Mouse (Mus musculus): ENCODE measurements around the gene Ldhc.
"Not testable (repeated sequence)": the region's sequence is repeated elsewhere in the genome, so short reads cannot be mapped to it uniquely, and the experiment has no call there.

Gene Ldhc

DNA sequence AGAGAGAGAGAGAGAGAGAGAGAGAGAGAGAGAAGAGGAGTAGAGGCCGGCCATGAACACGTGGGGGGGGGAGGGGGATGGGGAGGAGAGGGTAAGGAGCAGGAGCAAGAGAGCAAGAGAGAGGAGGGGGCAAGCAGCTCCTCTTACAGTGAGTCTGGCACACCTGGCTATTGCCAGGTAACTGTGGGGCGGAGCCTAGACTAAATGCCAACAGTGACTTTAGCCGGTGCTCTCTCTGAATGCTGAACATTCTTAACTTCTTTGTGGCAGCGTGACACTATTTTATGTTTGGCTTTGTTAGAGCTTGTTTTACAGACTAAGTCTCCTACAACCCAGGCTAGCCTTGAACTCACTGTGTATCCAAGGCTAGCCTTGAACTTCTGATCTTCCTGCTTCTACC, 18.7 kb upstream of the Ldhc start:
- DNase-seq (ENCODE audit: low read depth, low spot score) = no peak

DNA sequence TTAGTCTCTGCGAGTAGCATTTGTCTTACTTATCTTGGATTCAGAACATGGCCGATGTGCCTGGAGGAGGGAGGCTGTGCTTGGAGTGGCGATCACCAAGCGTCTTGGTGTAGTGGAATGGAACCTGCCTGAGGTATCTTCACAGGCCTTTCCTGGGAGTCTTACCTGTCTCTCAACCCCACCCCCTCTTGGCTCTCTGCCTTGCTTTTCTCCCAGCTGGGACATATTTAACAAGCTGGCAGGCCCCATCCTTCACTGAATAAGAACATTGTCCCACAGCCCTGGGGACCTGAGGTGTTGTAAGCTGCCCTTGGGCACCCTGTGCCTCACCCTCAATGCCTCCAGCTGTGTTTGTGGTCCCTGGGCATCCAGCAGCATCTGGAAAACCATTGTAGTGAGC, 17.4 kb upstream of the Ldhc start:
- DNase-seq (ENCODE audit: low read depth, low spot score) = no peak

DNA sequence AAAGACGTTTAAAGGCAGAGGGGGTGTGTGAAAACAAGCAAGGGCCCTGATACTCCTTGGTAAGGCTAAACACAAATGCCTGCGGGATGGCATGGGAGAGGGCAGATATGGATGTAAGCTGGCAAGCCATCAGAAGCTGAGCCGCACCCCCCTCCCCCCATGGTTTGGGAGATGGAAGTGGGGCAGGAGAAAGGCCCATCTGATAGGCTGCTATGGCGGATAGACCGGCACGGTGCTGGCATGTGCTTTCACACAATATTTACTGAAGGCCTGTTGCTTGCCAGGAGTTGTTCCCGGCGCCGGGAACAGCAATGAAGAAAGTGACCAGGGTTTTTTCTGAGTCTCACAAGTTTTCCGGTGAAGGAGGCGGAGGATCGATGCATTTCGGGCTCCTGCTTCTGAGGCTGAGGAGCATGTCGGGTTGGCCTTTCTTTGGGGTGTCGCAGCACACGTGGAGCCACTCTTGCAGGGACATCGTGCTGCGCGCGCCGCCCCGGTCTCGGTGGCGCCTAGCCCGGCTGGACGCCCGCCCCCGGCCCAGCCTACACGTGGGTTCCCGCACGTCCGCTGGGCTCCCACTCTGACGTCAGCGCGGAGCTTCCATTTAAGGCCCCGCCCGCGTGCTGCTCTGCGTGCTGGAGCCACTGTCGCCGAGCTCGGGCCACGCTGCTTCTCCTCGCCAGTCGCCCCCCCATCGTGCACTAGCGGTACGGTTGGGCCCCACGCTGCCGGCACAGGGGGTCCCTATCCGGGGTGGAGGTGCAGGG, 15.6 kb upstream of the Ldhc start:
- DNase-seq (ENCODE audit: low read depth, low spot score) = peak; percentile 85

DNA sequence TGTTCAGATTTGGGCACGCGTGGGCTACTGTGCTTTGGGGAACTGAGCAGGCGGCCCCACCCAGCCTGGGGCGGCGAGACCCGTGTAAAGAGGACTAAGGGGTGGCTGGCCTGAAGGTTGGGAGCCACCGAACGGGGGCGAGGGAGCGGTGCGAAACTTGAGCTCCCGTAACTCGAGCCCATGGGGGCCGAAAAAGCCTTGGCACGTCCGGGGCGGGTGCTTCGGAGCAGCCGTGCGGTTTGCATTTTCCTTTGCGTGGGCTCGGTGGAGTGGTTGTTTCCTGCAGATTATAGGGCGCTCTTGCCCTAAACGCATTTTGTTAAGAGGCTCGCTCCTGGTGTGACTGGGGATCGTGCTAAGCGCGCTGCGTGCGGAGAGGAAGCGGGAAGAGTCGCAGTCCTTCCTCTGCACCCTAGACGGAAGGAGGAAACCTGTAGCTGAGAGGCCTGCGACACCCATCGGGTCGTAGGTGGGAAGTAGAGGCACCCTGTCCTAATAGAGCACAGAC, 15.0 kb upstream of the Ldhc start:
- peak; percentile 28 for DNase-seq (ENCODE audit: low read depth, low spot score)

DNA sequence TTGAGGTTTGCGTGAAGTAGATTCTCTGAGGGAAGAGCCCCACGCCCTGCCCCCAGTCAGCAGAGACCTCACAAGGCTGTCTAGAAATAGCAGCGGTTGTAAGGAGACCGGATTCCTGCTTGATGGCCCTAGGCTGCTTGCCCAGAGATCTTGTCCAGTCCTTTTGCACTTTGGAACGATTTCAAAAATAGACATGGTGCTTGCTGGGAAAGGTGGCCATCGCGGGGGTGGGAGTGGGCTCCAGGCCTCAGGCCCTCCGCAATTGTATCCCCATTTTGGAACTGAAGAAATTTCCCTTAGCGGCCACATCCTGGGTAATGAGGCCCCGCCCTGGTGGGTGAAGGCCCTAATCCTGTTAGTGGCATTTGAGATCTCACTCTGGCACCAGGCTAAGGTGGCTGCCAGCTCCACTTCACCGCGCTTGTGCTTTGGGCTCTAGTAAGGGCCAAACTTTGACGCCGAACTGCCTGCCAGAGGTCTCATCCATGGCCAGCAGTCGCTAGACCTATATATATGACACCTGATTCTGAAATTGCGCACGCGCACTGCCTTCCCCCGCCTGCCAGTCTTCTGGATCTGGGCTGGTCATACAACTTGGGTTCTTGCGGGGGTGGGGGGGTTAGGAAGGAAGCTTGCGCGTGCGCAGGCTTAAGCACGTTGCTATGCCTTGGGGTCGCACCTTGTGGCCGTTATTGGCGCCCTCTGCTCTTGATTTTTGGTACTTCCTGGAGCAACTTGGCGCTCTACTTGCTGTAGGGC, 14.3 kb upstream of the Ldhc start:
- peak; percentile 80 for DNase-seq (ENCODE audit: low read depth, low spot score)

DNA sequence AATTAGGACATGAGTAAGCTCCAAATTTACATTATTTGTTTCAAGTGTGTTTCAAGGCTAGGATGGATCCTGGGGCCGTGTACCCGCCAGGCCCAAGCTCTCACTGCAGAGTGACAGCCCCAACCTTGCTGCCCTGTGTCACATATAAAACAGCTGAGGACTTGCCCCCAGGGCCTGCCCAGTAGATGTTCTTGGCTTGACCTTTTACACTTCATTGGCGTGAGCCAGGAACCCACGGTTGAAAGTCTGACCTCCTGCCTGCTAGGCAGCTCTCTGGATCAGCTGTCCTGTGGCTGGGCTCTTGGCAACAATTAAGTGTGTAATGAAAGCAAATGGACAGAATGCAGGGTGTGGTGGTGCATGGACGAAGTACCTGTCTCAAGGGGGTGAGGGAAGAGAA, 11.7 kb upstream of the Ldhc start:
- DNase-seq (ENCODE audit: low read depth, low spot score) = no peak

DNA sequence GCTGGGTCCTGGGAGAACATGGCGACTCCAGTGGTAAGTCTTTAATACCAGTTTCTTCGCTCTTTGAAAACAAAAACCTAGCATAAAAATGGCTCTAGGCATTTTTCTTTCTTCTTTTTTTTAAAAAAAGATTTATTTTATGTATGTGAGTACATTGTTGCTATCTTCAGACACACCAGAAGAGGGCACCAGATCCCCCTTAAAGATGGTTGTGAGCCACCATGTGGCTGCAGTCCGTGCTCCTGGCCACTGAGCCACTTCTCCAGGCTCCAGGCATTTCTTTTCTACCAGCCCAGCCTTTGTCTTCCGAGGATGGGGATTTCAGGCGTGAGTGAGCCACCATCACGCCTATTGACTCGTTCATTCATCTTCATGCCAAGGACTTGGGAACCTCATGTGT, 10.0 kb upstream of the Ldhc start:
- peak; percentile 54 for DNase-seq (ENCODE audit: low read depth, low spot score)

DNA sequence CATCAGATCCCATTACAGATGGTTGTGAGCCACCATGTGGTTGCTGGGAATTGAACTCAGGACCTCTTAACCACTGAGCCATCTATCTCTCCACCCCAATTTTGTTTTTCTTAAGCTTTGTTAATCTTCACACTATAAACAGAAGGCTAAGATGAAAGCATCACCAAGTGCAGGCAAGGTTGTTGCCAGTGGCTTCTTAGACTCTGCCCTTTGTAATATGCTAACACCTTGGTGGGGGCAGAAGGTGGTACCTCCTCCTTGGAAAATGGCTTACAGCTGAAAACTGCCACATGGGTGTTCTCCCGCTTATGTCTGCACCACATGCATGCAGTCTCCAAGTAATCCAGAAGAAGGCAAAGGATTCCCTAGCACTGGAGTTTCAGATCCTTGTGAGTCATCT, 8.3 kb upstream of the Ldhc start:
- DNase-seq (ENCODE audit: low read depth, low spot score) = no peak

DNA sequence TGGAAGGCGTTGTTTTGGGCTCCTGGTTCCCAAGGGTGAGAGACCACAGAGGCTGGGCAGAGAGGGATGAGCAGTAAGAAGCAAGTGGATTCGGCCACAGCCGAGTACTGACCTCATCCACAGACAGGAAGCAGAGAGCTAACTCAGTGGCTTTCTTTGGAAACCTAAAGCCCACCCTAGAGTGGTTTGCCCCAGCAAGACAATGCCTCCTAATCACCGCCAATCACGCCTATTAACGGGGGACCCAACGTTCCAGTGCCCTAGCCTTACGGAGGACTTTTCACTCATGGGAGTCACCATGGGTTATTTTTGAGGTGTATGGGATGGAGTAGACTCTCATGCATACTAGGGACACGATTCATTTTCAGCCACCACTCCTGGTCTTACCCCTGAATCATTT, 7.6 kb upstream of the Ldhc start:
- DNase-seq (ENCODE audit: low read depth, low spot score) = no peak

DNA sequence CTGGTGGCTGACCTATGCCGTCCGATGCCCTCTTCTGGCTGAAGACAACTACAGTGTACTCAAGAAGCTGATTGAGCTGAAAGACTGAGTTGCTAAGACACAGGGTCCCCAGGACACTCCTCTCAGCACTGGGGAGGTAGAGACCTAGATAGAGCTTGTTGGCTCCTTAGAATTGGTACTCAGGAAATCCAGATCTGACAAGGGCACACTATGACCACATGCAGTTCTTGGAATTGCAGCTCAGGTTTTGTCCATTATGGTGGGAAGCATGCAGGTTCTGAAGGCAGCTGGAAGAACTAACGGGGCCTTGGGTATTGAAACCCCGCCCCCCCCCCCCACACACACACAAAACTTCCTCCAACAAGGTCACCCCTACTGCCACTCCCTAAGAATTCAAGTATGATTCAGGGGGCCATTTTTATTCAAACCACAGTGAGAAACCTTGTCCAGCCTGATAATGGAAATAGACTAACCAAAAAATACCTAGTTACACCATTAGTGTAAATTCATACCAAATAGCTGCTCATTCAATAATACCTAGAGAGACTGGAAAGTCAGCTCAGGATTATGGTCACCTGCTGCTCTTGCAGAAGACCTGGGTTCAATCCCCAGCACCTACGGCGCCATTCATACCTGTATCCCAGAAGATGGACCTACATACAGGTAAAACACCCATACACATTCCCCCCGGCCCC, 5.0 kb upstream of the Ldhc start:
- no peak for DNase-seq (ENCODE audit: low read depth, low spot score)

DNA sequence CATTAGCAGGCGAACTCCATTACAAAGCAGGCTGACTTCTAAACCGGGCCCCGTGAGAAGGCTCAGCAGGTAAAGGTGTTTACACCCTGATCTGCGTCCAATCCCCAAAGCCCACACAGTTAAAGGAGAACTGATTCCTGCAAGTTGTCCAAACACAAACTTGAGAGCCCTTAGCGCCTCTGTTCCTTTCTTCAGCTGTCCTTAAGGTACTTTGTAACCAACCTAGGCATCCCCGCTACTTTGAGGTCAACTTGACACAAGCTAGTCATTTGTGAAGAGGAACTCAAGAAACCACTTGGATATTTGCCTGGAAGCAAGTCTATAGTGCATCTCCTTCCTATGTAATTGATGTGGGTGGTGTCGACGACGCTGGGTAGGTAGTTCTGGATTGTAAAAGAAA, 3.6 kb upstream of the Ldhc start:
- no peak for DNase-seq (ENCODE audit: low read depth, low spot score)

DNA sequence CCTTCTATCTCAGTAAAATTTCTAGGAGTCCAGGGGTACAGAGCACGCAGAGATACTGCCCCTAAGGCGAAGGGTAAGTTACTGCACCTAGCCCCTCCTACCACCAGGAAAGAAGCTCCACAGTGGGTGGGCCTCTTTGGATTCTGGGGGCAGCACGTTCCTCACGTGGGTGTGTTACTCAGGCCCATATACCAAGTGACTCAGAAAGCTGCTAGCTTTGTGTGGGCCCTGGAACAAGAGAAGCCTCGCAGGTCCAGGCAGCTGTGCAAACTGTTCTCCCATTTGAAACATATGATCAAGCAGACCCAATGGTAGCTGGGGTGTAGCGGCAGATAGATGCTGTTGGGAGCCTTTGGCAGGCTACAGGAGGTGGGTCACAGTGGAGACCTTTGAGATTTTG, 2.0 kb upstream of the Ldhc start:
- no peak for DNase-seq (ENCODE audit: low read depth, low spot score)

DNA sequence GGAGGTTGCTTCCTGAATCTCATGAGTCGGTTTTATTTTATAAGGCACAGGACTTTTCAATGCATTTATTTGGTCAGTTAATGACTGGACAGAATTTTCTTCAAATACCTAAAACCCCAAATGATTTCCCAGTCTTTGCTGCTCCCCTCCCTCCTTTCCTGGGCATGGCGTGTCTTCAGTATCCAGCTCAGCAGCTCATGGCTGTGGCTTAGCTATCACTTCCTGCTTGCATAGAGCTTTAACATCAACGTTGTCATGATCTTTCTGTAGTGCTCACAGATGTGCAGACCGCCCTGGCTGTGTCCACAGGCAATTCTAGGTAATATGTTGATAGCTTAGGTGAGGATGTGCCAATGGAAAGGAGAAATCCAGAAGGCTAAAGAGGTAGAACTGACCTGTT, 11.0 kb downstream of the Ldhc start:
- DNase-seq (ENCODE audit: low read depth, low spot score) = no peak

DNA sequence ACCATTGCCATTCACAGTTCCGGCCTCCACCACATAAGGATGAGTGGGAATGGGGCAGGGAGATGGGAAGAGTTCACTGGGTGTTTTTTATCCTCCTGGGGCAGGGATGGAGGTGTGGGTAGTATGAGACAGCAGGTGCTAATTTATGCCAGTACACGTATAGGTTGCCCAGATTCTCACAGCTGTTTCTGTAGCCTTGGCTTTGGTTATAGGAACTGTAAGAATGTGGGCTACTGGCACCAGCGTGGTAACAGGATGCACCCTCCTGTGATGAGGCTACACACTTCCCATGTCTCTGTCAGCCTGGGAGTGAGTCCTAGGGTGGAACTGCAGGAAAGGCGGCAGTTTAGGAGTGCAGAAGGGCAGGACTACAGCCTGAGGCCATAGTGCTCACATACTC, 15.8 kb downstream of the Ldhc start:
- DNase-seq (ENCODE audit: low read depth, low spot score) = no peak

DNA sequence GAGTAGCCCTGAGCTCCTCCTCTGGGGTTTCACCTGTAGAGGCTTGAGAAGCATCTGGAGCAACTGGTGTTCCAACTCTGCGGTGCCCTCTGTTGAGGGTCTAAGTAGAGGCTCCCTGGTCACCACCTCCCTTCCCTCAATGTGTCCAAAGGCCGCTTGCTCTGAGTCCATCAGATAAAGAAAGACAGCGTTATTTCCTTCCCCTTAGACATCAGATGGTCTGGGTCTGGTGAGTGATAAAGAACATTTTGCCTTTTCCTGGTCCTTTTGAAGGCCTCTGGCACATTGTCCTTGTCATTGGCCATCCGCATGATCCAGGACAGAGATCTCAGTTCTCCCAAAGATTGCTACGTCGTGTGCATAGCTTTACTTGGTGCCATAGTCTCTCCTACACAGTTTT, 16.3 kb downstream of the Ldhc start:
- no peak for DNase-seq (ENCODE audit: low read depth, low spot score)

DNA sequence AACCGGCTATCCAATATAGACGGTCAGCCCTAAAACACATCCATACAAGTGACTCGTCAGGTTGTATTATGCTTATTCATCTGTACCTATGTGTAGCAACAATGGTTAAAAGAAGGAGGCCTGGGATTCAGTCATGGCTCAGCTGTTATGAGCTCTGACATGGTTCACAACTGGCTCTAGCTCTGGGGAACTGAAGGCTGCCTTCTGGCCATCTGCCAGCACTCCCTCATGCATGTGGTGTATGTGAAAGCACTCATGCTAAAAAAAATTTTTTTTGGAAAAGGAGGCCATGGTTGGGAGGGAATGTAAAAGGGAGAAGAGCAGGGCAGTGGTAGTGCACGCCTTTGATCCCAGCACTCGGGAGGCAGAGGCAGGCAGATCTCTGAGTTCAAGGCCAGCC, 18.8 kb downstream of the Ldhc start:
- DNase-seq (ENCODE audit: low read depth, low spot score) = no peak

DNA sequence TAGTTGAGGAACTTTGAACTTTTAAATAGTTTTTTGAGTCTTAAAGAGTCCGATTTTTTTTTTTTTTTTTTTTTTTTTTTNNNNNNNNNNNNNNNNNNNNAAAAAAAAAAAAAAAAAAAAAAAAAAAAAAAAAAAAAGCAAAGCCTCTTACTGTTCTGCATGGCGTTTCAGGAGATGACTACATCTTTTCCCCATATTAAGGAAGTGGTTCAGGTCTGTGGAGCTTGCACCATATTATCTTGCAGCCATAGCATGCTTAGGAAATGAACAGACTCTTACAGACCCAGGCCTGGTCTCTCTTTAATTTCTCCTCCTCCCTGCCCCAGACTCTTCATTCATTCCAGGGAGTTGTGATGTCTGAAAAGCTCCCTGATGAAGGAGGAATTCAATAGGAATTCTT, 20.0 kb downstream of the Ldhc start:
- DNase-seq (ENCODE audit: low read depth, low spot score) = no peak

DNA sequence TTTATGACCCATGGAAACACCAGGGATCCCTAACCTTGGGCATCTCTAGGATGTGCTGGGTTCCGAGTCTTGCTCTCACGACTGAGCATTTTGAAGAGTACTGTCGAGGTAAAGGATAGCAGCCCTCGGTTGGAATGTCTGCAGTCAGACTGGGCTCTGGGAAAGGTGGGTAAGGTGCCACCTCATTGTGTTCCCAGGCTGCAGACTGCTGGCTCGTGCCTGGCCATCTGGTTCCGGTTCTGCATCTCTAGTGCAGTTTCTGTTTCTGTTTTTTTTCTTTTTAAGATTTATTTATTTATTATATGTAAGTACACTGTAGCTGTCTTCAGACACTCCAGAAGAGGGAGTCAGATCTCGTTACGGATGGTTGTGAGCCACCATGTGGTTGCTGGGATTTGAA, 20.9 kb downstream of the Ldhc start:
- DNase-seq (ENCODE audit: low read depth, low spot score) = not testable (repeated sequence)

DNA sequence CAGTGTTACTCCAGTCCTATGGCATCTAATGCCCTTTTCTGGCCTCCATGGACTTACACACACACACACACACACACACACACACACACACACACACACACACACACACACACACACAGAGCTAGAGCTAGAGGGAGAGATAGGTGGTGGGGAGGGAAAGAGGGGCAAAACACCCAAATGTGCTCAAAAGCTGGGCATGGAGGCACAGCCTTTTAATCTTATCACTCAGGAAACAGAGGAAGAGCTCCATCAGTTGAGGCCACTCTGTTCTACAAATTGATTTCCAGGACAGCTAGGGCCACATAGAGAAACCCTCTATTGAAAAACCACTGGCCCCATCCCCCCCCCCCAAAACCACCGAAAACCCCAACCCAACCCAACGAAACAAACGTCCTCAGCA, 22.3 kb downstream of the Ldhc start:
- no peak for DNase-seq (ENCODE audit: low read depth, low spot score)

DNA sequence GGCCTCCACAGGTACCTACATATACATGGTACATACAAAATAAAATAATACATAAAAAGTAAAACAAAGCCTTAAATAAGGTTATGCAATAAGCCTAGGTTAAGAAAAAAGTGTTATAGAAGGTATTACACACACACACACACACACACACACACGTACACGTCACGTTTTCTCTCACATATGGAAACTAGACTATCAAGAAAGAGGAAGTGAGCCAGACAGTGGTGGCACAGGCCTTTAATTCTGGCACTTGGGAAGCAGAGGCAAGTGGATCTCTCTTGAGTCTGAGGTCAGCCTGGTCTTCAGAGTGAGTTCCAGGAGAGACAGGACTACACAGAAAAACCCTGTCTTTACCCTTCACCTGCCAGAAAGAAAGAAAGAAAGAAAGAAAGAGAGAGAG, 34.5 kb downstream of the Ldhc start:
- DNase-seq (ENCODE audit: low read depth, low spot score) = no peak

DNA sequence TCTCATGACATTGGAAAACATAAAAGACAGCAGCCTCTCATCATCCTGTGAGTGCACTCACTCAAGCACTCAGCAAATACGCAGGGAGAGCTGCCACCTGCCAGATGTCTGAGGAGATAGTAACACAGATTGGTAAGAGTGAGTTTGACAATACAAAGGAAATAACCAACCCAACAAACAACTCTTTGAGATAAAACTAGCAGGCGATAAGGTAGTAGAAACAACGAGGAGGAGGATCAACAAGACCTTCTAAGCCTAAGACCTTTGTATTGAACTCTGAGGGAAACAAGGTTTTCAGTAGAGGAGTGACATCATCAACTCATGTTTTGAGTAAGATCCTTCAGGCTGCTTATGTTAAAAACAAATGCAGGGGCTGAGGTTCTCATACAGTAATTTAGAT, 38.3 kb downstream of the Ldhc start:
- no peak for DNase-seq (ENCODE audit: low read depth, low spot score)

DNA sequence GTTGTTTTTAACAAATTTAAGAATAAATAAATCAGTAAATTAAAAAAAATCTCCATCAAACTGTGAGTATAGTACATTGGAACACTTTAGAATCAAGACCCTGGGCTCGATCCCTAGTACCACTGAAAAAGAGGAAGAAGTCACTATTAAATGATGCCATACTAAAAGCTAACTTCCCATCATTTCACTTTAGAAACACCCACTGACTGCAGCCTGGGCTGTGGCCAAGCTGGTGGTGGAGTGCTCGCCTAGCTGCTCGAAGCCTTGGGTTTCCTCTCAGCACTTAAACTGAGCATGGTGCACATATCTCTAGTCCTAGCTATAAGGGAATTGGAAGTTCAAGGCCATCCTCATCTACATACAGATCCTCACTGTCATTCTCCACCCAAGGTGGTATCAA, 50.2 kb downstream of the Ldhc start:
- no peak for DNase-seq (ENCODE audit: low read depth, low spot score)

DNA sequence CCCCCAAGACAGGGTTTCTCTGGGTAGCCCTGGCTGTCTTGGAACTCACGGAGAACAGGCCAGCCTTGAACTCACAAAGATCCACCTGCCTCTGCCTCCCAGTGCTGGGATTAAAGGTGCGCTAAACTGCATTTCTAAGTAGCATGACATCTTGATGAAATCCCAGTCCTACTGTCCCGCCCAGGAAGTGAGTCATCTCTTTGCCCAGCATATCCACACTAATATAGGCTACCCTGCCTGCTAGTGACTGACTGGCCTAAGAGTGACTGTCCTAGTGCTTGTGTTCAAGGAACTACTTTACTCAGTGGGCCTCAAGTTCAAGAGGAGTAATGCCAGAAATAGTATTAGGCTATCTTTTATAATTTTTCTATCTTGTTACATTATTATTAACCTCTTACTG, 55.4 kb downstream of the Ldhc start:
- DNase-seq (ENCODE audit: low read depth, low spot score) = peak; percentile 56
